Mouse (Mus musculus) embryonic facial prominence, embryonic 11.5 days (tissue): ENCODE results near the gene Bcap29. TPM values are rescaled to one million over a fixed set of nuclear protein-coding genes. Genes with fewer than 3 reads are reported as not detected.

Source experiments
- ATAC-seq: fragments of 200-750 bp; cut with Nextera tagmentation; replicated peaks from 2 replicates; pipeline ENCODE4 v1.8.0; 2017; ENCODE audit warnings: low read depth; ENCODE audit not compliant: insufficient number of reproducible peaks, low FRiP score, low TSS enrichment
- DNase-seq: peaks from one replicate; pipeline ENCODE4 v3.0.0-alpha.2; 2015; ENCODE audit warnings: low spot score
- H3K27ac ChIP-seq: fragments of 300-500 bp; sonication (generic); replicated peaks from 2 replicates; pipeline ENCODE4 v1.5.1; 2014; ENCODE audit warnings: mild to moderate bottlenecking, low read depth, low read length, control low read depth
- H3K27me3 ChIP-seq: fragments of 300-500 bp; sonication (generic); 2 replicates; pipeline ENCODE4 v1.6.1; 2014; ENCODE audit warnings: mild to moderate bottlenecking, low read length, moderate library complexity, mixed read lengths; ENCODE audit not compliant: control insufficient read depth, insufficient read depth
- H3K36me3 ChIP-seq: fragments of 300-500 bp; sonication (generic); replicated peaks from 2 replicates; pipeline ENCODE4 v1.6.1; 2014; ENCODE audit warnings: low read depth, mild to moderate bottlenecking, low read length, moderate library complexity, mixed read lengths; ENCODE audit not compliant: control insufficient read depth, insufficient read depth
- H3K4me1 ChIP-seq: fragments of 300-500 bp; sonication (generic); 2 replicates; pipeline ENCODE4 v1.6.1; 2014; ENCODE audit warnings: low read length, mixed read lengths; ENCODE audit not compliant: control insufficient read depth, insufficient read depth
- H3K4me2 ChIP-seq: fragments of 300-500 bp; sonication (generic); 2 replicates; pipeline ENCODE4 v1.6.1; 2014; ENCODE audit warnings: low read depth, mild to moderate bottlenecking, control low read depth, low read length, moderate library complexity
- H3K4me3 ChIP-seq: fragments of 300-500 bp; sonication (generic); 2 replicates; pipeline ENCODE4 v1.5.1; 2014; ENCODE audit warnings: low read depth, low read length, control low read depth
- H3K9ac ChIP-seq: fragments of 300-500 bp; sonication (generic); replicated peaks from 2 replicates; pipeline ENCODE4 v1.6.1; 2014; ENCODE audit warnings: mild to moderate bottlenecking, control low read depth, low read length
- H3K9me3 ChIP-seq: fragments of 300-500 bp; sonication (generic); replicated peaks from 2 replicates; pipeline ENCODE4 v1.6.1; 2016; ENCODE audit warnings: mild to moderate bottlenecking, low read length, inconsistent platforms, mixed read lengths; ENCODE audit not compliant: control insufficient read depth
- WGBS: fragments of 180-500 bp; shearing (Covaris S2); extraction: QIAGEN DNeasy Blood & Tissue Kit; methylation state at CpG from one replicate; pipeline ENCODE4 v1.1.7; 2014; 5-methylcytosine and 5-hydroxymethylcytosine counted together
- polyA plus RNA-seq: library from polyadenylated mRNA; unstranded; fragments of >200 nt; fragmentation: Nextera tagmentation; extraction: Ambion mirVana; gene quantifications from 2 replicates; pipeline ENCODE4 v1.2.1, GENCODE M21; 2014

The Bcap29 gene
- polyA plus RNA-seq, 1 experiment from 2014 or later = 38.4 TPM

DNA sequence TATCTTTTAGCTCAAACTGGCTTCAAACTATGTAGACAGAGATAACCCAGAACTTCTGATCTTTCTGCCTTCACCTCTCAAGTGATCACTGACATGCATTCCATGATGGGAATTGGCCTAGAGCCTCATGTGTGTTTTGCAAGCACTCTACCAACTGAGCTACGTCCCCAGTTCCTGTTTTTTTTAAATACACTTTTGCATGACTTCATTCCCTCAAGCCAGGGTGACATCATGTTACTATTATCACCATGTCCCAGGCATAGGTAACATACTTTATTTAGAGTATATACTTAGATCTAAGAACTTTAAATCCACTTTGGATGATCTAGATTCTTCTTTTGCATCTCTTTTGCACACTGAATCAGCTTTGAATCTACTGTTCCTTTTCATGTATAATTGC, 88.4 kb downstream of the Bcap29 start:
- no peak for ATAC-seq
- no peaks in the 10 kb centered on the region for H3K27me3 ChIP-seq
- H3K9me3 ChIP-seq = no peaks in the 10 kb centered on the region
- 55% methylated on average over 1 of the region's 1 CpGs for WGBS
- H3K4me3 ChIP-seq = no peak overlapping the region
- H3K4me2 ChIP-seq = no peak overlapping the region
- H3K4me1 ChIP-seq = no peaks in the 10 kb centered on the region
- H3K36me3 ChIP-seq = no peaks in the 10 kb centered on the region
- no peak for DNase-seq
- no peak overlapping the region for H3K9ac ChIP-seq
- H3K27ac ChIP-seq = no peak overlapping the region

DNA sequence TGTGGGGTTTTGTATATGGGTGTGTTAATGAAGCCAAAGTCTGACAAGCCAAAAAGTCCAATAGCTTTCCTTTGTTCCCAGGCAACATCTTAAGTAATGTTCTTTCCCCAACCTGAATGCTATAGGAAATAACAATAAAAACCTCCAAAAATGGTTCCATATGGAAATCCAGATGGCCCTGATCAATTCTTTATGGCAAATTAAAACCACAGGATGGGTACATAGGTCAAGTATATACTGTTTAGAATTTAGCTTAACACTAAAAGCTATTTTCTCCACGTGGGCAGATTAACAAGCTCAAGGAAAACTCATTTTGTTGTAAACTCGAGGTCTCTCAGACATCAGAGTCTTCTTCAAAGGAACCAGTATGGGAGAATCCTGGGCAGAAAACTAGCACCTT, 89.2 kb downstream of the Bcap29 start:
- H3K4me3 ChIP-seq = no peak overlapping the region
- no peak overlapping the region for H3K9ac ChIP-seq
- DNase-seq (peak; percentile 77), ATAC-seq (no peak)
- WGBS = 16% methylated on average over 2 of the region's 2 CpGs
- no peaks in the 10 kb centered on the region for H3K4me1 ChIP-seq
- H3K27me3 ChIP-seq = no peaks in the 10 kb centered on the region
- no peak overlapping the region for H3K4me2 ChIP-seq
- no peaks in the 10 kb centered on the region for H3K36me3 ChIP-seq
- H3K9me3 ChIP-seq = no peaks in the 10 kb centered on the region
- H3K27ac ChIP-seq = no peak overlapping the region

DNA sequence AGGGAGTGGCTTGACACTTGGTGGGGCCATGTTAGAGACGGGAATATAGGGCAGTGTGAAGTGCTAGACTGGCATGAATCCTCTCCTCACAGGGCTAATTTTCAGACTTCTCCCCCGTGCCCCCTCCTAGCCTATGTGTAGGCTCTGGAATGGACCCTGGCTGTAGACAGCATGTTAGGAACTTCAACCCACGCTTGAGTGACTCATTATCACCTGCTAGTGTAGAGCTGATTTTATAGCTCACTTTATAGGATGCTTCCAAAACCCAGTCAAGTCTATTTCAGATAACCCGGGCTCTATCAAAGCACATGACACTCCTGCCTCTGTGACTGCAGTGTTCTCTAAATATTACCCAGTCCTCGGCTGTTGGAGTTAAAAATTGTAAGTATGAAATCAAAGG, 92.9 kb downstream of the Bcap29 start:
- 82% methylated on average over 5 of the region's 5 CpGs for WGBS
- H3K4me1 ChIP-seq = no peaks in the 10 kb centered on the region

More for the DNA sequence above, 92.9 kb downstream of the Bcap29 start:
- no peaks in the 10 kb centered on the region for H3K9me3 ChIP-seq
- no peak overlapping the region for H3K4me3 ChIP-seq
- H3K27ac ChIP-seq = no peak overlapping the region
- H3K4me2 ChIP-seq = no peak overlapping the region
- DNase-seq (no peak), ATAC-seq (no peak)
- H3K27me3 ChIP-seq = no peaks in the 10 kb centered on the region
- no peak overlapping the region for H3K9ac ChIP-seq
- no peaks in the 10 kb centered on the region for H3K36me3 ChIP-seq

Other genes with a start within 250 kb of the Bcap29 start
- gene Slc26a3, start 243.8 kb downstream of the Bcap29 start, polyA plus RNA-seq = not detected in 2 replicates
- gene Cbll1, start 135.0 kb downstream of the Bcap29 start, polyA plus RNA-seq = 22.7 and 24.6 TPM in 2 replicates
- gene Slc26a4, start 74.7 kb downstream of the Bcap29 start, polyA plus RNA-seq = not detected in 2 replicates
- 9.0 and 10.3 TPM in 2 replicates for gene Dus4l, start 20.2 kb upstream of the Bcap29 start, polyA plus RNA-seq
- gene Cog5, start 20.2 kb upstream of the Bcap29 start, polyA plus RNA-seq = 36.8 and 39.6 TPM in 2 replicates
- 1.8 and 2.2 TPM in 2 replicates for gene Gpr22, start 79.3 kb upstream of the Bcap29 start, polyA plus RNA-seq